Mouse (Mus musculus): ENCODE data around the gene Ptp4a2. TPM values are rescaled to one million over a fixed set of nuclear protein-coding genes. Genes with fewer than 3 reads are reported as not detected.

Gene Ptp4a2
- polyA plus RNA-seq, 1 experiment from 2014 or later = 289 TPM

- Histone ChIP-seq H3K27me3 (replicated peaks; ENCODE audit: control insufficient read depth, insufficient read depth, low read length) (no peaks in the 10 kb centered on the region), H3K4me1 (ENCODE audit: control insufficient read depth, insufficient read depth, low read length) (peaks cover 11% of the 10 kb centered on the region), H3K9me3 (ENCODE audit: control insufficient read depth, low read length) (no peaks in the 10 kb centered on the region), H3K9ac (ENCODE audit: low read depth, low read length) (no peak overlapping the region), H3K4me2 (ENCODE audit: low read depth, low read length) (no peak overlapping the region), H3K27ac (ENCODE audit: low read length) (no peak overlapping the region), H3K4me3 (ENCODE audit: low read length) (no peak overlapping the region), H3K36me3 (ENCODE audit: control insufficient read depth, insufficient read depth, low read length) (no peaks in the 10 kb centered on the region)
- ATAC-seq = no peak
- WGBS = 76% methylated on average over 10 of the region's 10 CpGs
These were observed 63.8 kb downstream of the Ptp4a2 start for GRCm38 (mm10) chr4:129874805-129875204.

GRCm38 (mm10) chr4:129875406-129875805 is 64.4 kb downstream of the Ptp4a2 start:
- H3K27me3 ChIP-seq (replicated peaks; ENCODE audit: control insufficient read depth, insufficient read depth, low read length) = no peaks in the 10 kb centered on the region
- H3K4me3 ChIP-seq (ENCODE audit: low read length) = no peak overlapping the region
- H3K4me1 ChIP-seq (ENCODE audit: control insufficient read depth, insufficient read depth, low read length) = peaks cover 11% of the 10 kb centered on the region
- no peaks in the 10 kb centered on the region for H3K36me3 ChIP-seq (ENCODE audit: control insufficient read depth, insufficient read depth, low read length)
- 82% methylated on average over 11 of the region's 11 CpGs for WGBS
- no peak overlapping the region for H3K9ac ChIP-seq (ENCODE audit: low read depth, low read length)
- H3K9me3 ChIP-seq (ENCODE audit: control insufficient read depth, low read length) = no peaks in the 10 kb centered on the region
- no peak overlapping the region for H3K4me2 ChIP-seq (ENCODE audit: low read depth, low read length)
- no peak for ATAC-seq
- H3K27ac ChIP-seq (ENCODE audit: low read length) = no peak overlapping the region

GRCm38 (mm10) chr4:129876831-129877764 is 66.1 kb downstream of the Ptp4a2 start:
- Histone ChIP-seq H3K9me3 (ENCODE audit: control insufficient read depth, low read length) (no peaks in the 10 kb centered on the region), H3K36me3 (ENCODE audit: control insufficient read depth, insufficient read depth, low read length) (no peaks in the 10 kb centered on the region), H3K4me3 (ENCODE audit: low read length) (peak overlapping the region; percentile 32), H3K27ac (ENCODE audit: low read length) (peak overlapping the region; percentile 91), H3K4me1 (ENCODE audit: control insufficient read depth, insufficient read depth, low read length) (peaks cover 24% of the 10 kb centered on the region), H3K9ac (ENCODE audit: low read depth, low read length) (peak overlapping the region; percentile 63), H3K27me3 (replicated peaks; ENCODE audit: control insufficient read depth, insufficient read depth, low read length) (no peaks in the 10 kb centered on the region), H3K4me2 (ENCODE audit: low read depth, low read length) (peak overlapping the region; percentile 55)
- peak; percentile 89 for ATAC-seq
- 10% methylated on average over 21 of the region's 21 CpGs for WGBS

GRCm38 (mm10) chr4:129877967-129878655 is 67.1 kb downstream of the Ptp4a2 start:
- Histone ChIP-seq H3K9me3 (ENCODE audit: control insufficient read depth, low read length) (no peaks in the 10 kb centered on the region), H3K27ac (ENCODE audit: low read length) (peak overlapping the region; percentile 91), H3K36me3 (ENCODE audit: control insufficient read depth, insufficient read depth, low read length) (no peaks in the 10 kb centered on the region), H3K27me3 (replicated peaks; ENCODE audit: control insufficient read depth, insufficient read depth, low read length) (no peaks in the 10 kb centered on the region), H3K4me2 (ENCODE audit: low read depth, low read length) (peak overlapping the region; percentile 55), H3K9ac (ENCODE audit: low read depth, low read length) (peak overlapping the region; percentile 63), H3K4me3 (ENCODE audit: low read length) (peak overlapping the region; percentile 32), H3K4me1 (ENCODE audit: control insufficient read depth, insufficient read depth, low read length) (peaks cover 33% of the 10 kb centered on the region)
- WGBS = 57% methylated on average over 11 of the region's 11 CpGs
- peak; percentile 77 for ATAC-seq

- Histone ChIP-seq H3K4me1 (ENCODE audit: control insufficient read depth, insufficient read depth, low read length) (peaks cover 34% of the 10 kb centered on the region), H3K9ac (ENCODE audit: low read depth, low read length) (no peak overlapping the region), H3K36me3 (ENCODE audit: control insufficient read depth, insufficient read depth, low read length) (no peaks in the 10 kb centered on the region), H3K4me3 (ENCODE audit: low read length) (no peak overlapping the region), H3K27me3 (replicated peaks; ENCODE audit: control insufficient read depth, insufficient read depth, low read length) (no peaks in the 10 kb centered on the region), H3K9me3 (ENCODE audit: control insufficient read depth, low read length) (no peaks in the 10 kb centered on the region), H3K4me2 (ENCODE audit: low read depth, low read length) (no peak overlapping the region), H3K27ac (ENCODE audit: low read length) (no peak overlapping the region)
- 81% methylated on average over 8 of the region's 8 CpGs for WGBS
- no peak for ATAC-seq
These were observed 67.7 kb downstream of the Ptp4a2 start for GRCm38 (mm10) chr4:129878656-129879145.

- Histone ChIP-seq H3K9ac (ENCODE audit: low read depth, low read length) (no peak overlapping the region), H3K36me3 (ENCODE audit: control insufficient read depth, insufficient read depth, low read length) (no peaks in the 10 kb centered on the region), H3K4me3 (ENCODE audit: low read length) (no peak overlapping the region), H3K9me3 (ENCODE audit: control insufficient read depth, low read length) (no peaks in the 10 kb centered on the region), H3K27me3 (replicated peaks; ENCODE audit: control insufficient read depth, insufficient read depth, low read length) (no peaks in the 10 kb centered on the region), H3K4me2 (ENCODE audit: low read depth, low read length) (no peak overlapping the region), H3K4me1 (ENCODE audit: control insufficient read depth, insufficient read depth, low read length) (peaks cover 34% of the 10 kb centered on the region), H3K27ac (ENCODE audit: low read length) (no peak overlapping the region)
- ATAC-seq = no peak
- 80% methylated on average over 4 of the region's 4 CpGs for WGBS
These were observed 68.3 kb downstream of the Ptp4a2 start for GRCm38 (mm10) chr4:129879206-129879780.

- H3K27me3 ChIP-seq (replicated peaks; ENCODE audit: control insufficient read depth, insufficient read depth, low read length) = no peaks in the 10 kb centered on the region
- WGBS = 71% methylated on average over 7 of the region's 7 CpGs
- no peak for ATAC-seq
These were observed 69.6 kb downstream of the Ptp4a2 start for GRCm38 (mm10) chr4:129880615-129881014.

GRCm38 (mm10) chr4:129881661-129882060 is 70.6 kb downstream of the Ptp4a2 start:
- WGBS = 20% methylated on average over 3 of the region's 3 CpGs
- ATAC-seq = no peak
- Histone ChIP-seq H3K27ac (ENCODE audit: low read length) (peak overlapping the region; percentile 83), H3K36me3 (ENCODE audit: control insufficient read depth, insufficient read depth, low read length) (no peaks in the 10 kb centered on the region), H3K4me1 (ENCODE audit: control insufficient read depth, insufficient read depth, low read length) (peaks cover 33% of the 10 kb centered on the region), H3K27me3 (replicated peaks; ENCODE audit: control insufficient read depth, insufficient read depth, low read length) (no peaks in the 10 kb centered on the region), H3K4me3 (ENCODE audit: low read length) (no peak overlapping the region), H3K9me3 (ENCODE audit: control insufficient read depth, low read length) (no peaks in the 10 kb centered on the region), H3K9ac (ENCODE audit: low read depth, low read length) (peak overlapping the region; percentile 14; the same call in 1 of the 2 replicates), H3K4me2 (ENCODE audit: low read depth, low read length) (peak overlapping the region; percentile 26; the same call in 1 of the 2 replicates)

More at GRCm38 (mm10) chr4:129880615-129881014, 69.6 kb downstream of the Ptp4a2 start:
- Histone ChIP-seq H3K4me1 (ENCODE audit: control insufficient read depth, insufficient read depth, low read length) (peaks cover 34% of the 10 kb centered on the region), H3K9ac (ENCODE audit: low read depth, low read length) (no peak overlapping the region), H3K4me2 (ENCODE audit: low read depth, low read length) (no peak overlapping the region), H3K4me3 (ENCODE audit: low read length) (no peak overlapping the region), H3K27ac (ENCODE audit: low read length) (no peak overlapping the region), H3K36me3 (ENCODE audit: control insufficient read depth, insufficient read depth, low read length) (no peaks in the 10 kb centered on the region), H3K9me3 (ENCODE audit: control insufficient read depth, low read length) (no peaks in the 10 kb centered on the region)

Measured in intestine, embryonic 16.5 days (tissue).